Mouse (Mus musculus): ENCODE measurements at regions not wholly inside any gene's neighbourhood (a gene's known extent, or its start where the extent isn't known, plus 50 kb on each side); places are given as distances from the start of the nearest gene placed in this dataset.
A peak's percentile ranks its signal among the peaks of the same experiment; 100 is the strongest.

GRCm38 (mm10) chr1:186204151-186204550 lies 87.0 kb upstream of the Lyplal1 start:
- Histone ChIP-seq H3K27ac (ENCODE audit: insufficient read depth, low read length) (no peak overlapping the region), H3K4me3 (replicated peaks; ENCODE audit: insufficient read depth, low read depth, low read length) (no peak overlapping the region), H3K4me1 (ENCODE audit: control insufficient read depth, insufficient read depth, low read length) (no peaks in the 10 kb centered on the region), H3K27me3 (ENCODE audit: control insufficient read depth, insufficient read depth, low read length) (no peaks in the 10 kb centered on the region)
- no peak for TF ChIP-seq POLR2A (IDR thresholded peaks at IDR 0.05; ENCODE audit: borderline replicate concordance, insufficient read depth, low read length)
- no peak for TF ChIP-seq CTCF (IDR thresholded peaks at IDR 0.05; ENCODE audit: borderline replicate concordance, insufficient read depth, low read depth, low read length)
- 100% methylated on average over 1 of the region's 1 CpGs for WGBS
- DNase-seq = no peak

GRCm38 (mm10) chr1:186202536-186202935 lies 85.4 kb upstream of the Lyplal1 start:
- no peak for DNase-seq
- TF ChIP-seq POLR2A (IDR thresholded peaks at IDR 0.05; ENCODE audit: borderline replicate concordance, insufficient read depth, low read length) = no peak
- no peak for TF ChIP-seq CTCF (IDR thresholded peaks at IDR 0.05; ENCODE audit: borderline replicate concordance, insufficient read depth, low read depth, low read length)
- Histone ChIP-seq H3K27ac (ENCODE audit: insufficient read depth, low read length) (no peak overlapping the region), H3K4me1 (ENCODE audit: control insufficient read depth, insufficient read depth, low read length) (no peaks in the 10 kb centered on the region), H3K4me3 (replicated peaks; ENCODE audit: insufficient read depth, low read depth, low read length) (no peak overlapping the region), H3K27me3 (ENCODE audit: control insufficient read depth, insufficient read depth, low read length) (no peaks in the 10 kb centered on the region)

- H3K4me3 ChIP-seq (replicated peaks; ENCODE audit: insufficient read depth, low read depth, low read length) = no peak overlapping the region
- no peaks in the 10 kb centered on the region for H3K4me1 ChIP-seq (ENCODE audit: control insufficient read depth, insufficient read depth, low read length)
- DNase-seq = no peak
- no peak overlapping the region for H3K27ac ChIP-seq (ENCODE audit: insufficient read depth, low read length)
- TF ChIP-seq POLR2A (IDR thresholded peaks at IDR 0.05; ENCODE audit: borderline replicate concordance, insufficient read depth, low read length) (no peak), CTCF (IDR thresholded peaks at IDR 0.05; ENCODE audit: borderline replicate concordance, insufficient read depth, low read depth, low read length) (no peak)
- H3K27me3 ChIP-seq (ENCODE audit: control insufficient read depth, insufficient read depth, low read length) = no peaks in the 10 kb centered on the region
- 15% methylated on average over 1 of the region's 1 CpGs for WGBS
Observed at GRCm38 (mm10) chr1:186198391-186198790, 81.3 kb upstream of the Lyplal1 start.

GRCm38 (mm10) chr1:186197057-186197456 lies 79.9 kb upstream of the Lyplal1 start:
- H3K4me3 ChIP-seq (replicated peaks; ENCODE audit: insufficient read depth, low read depth, low read length) = no peak overlapping the region
- TF ChIP-seq CTCF (IDR thresholded peaks at IDR 0.05; ENCODE audit: borderline replicate concordance, insufficient read depth, low read depth, low read length) (no peak), POLR2A (IDR thresholded peaks at IDR 0.05; ENCODE audit: borderline replicate concordance, insufficient read depth, low read length) (no peak)
- DNase-seq = no peak
- H3K4me1 ChIP-seq (ENCODE audit: control insufficient read depth, insufficient read depth, low read length) = no peaks in the 10 kb centered on the region
- no peaks in the 10 kb centered on the region for H3K27me3 ChIP-seq (ENCODE audit: control insufficient read depth, insufficient read depth, low read length)
- no peak overlapping the region for H3K27ac ChIP-seq (ENCODE audit: insufficient read depth, low read length)
- WGBS = 32% methylated on average over 2 of the region's 2 CpGs

GRCm38 (mm10) chr1:186189390-186189789 lies 72.3 kb upstream of the Lyplal1 start:
- H3K4me1 ChIP-seq (ENCODE audit: control insufficient read depth, insufficient read depth, low read length) = no peaks in the 10 kb centered on the region
- no peak overlapping the region for H3K27ac ChIP-seq (ENCODE audit: insufficient read depth, low read length)
- H3K27me3 ChIP-seq (ENCODE audit: control insufficient read depth, insufficient read depth, low read length) = no peaks in the 10 kb centered on the region
- H3K4me3 ChIP-seq (replicated peaks; ENCODE audit: insufficient read depth, low read depth, low read length) = no peak overlapping the region
- 36% methylated on average over 11 of the region's 11 CpGs for WGBS
- DNase-seq = no peak
- TF ChIP-seq POLR2A (IDR thresholded peaks at IDR 0.05; ENCODE audit: borderline replicate concordance, insufficient read depth, low read length) (no peak), CTCF (IDR thresholded peaks at IDR 0.05; ENCODE audit: borderline replicate concordance, insufficient read depth, low read depth, low read length) (no peak)

GRCm38 (mm10) chr1:186187372-186187771 lies 70.3 kb upstream of the Lyplal1 start:
- WGBS = 81% methylated on average over 5 of the region's 5 CpGs

GRCm38 (mm10) chr1:186183204-186183651 lies 66.1 kb upstream of the Lyplal1 start:
- WGBS = 58% methylated on average over 8 of the region's 8 CpGs
- 0 out of 2 replicates have a peak, but pooled peaks cover 3% of the 10 kb centered on the region for H3K4me1 ChIP-seq (ENCODE audit: control insufficient read depth, insufficient read depth, low read length)

More at GRCm38 (mm10) chr1:186187372-186187771, 70.3 kb upstream of the Lyplal1 start:
- H3K4me1 ChIP-seq (ENCODE audit: control insufficient read depth, insufficient read depth, low read length) = 0 out of 2 replicates have a peak, but pooled peaks cover 3% of the 10 kb centered on the region
- H3K4me3 ChIP-seq (replicated peaks; ENCODE audit: insufficient read depth, low read depth, low read length) = no peak overlapping the region
- DNase-seq = no peak
- H3K27me3 ChIP-seq (ENCODE audit: control insufficient read depth, insufficient read depth, low read length) = no peaks in the 10 kb centered on the region; the same call in 1 of the 2 replicates
- no peak overlapping the region for H3K27ac ChIP-seq (ENCODE audit: insufficient read depth, low read length)
- no peak for TF ChIP-seq CTCF (IDR thresholded peaks at IDR 0.05; ENCODE audit: borderline replicate concordance, insufficient read depth, low read depth, low read length)
- TF ChIP-seq POLR2A (IDR thresholded peaks at IDR 0.05; ENCODE audit: borderline replicate concordance, insufficient read depth, low read length) = no peak

GRCm38 (mm10) chr1:186182498-186183203 lies 65.5 kb upstream of the Lyplal1 start:
- no peaks in the 10 kb centered on the region; the same call in 1 of the 2 replicates for H3K27me3 ChIP-seq (ENCODE audit: control insufficient read depth, insufficient read depth, low read length)
- peak; percentile 48; the same call in 1 of the 2 replicates for TF ChIP-seq CTCF (IDR thresholded peaks at IDR 0.05; ENCODE audit: borderline replicate concordance, insufficient read depth, low read depth, low read length)
- no peak for TF ChIP-seq POLR2A (IDR thresholded peaks at IDR 0.05; ENCODE audit: borderline replicate concordance, insufficient read depth, low read length)
- H3K4me3 ChIP-seq (replicated peaks; ENCODE audit: insufficient read depth, low read depth, low read length) = peak overlapping the region; percentile 48
- peak; percentile 20 to 29 for DNase-seq
- 0 out of 2 replicates have a peak, but pooled peaks cover 3% of the 10 kb centered on the region for H3K4me1 ChIP-seq (ENCODE audit: control insufficient read depth, insufficient read depth, low read length)
- H3K27ac ChIP-seq (ENCODE audit: insufficient read depth, low read length) = no peak overlapping the region
- WGBS = 3% methylated on average over 23 of the region's 23 CpGs

More at GRCm38 (mm10) chr1:186183204-186183651, 66.1 kb upstream of the Lyplal1 start:
- Histone ChIP-seq H3K4me3 (replicated peaks; ENCODE audit: insufficient read depth, low read depth, low read length) (no peak overlapping the region), H3K27me3 (ENCODE audit: control insufficient read depth, insufficient read depth, low read length) (no peaks in the 10 kb centered on the region; the same call in 1 of the 2 replicates), H3K27ac (ENCODE audit: insufficient read depth, low read length) (no peak overlapping the region)
- DNase-seq = no peak
- TF ChIP-seq POLR2A (IDR thresholded peaks at IDR 0.05; ENCODE audit: borderline replicate concordance, insufficient read depth, low read length) (no peak), CTCF (IDR thresholded peaks at IDR 0.05; ENCODE audit: borderline replicate concordance, insufficient read depth, low read depth, low read length) (no peak)

All from cerebellum, adult 2 months (tissue).